ENCODE assay signal across 21 mouse cellular contexts in genomic region chr14:107499563-107499962, GRCm38 (mm10).
A peak's percentile ranks its signal among the peaks of the same experiment; 100 is the strongest.
DNase-seq lines count a peak whose midpoint lies in the region; ATAC-seq and TF ChIP-seq lines count a peak whose summit lies in the region.
"Had no signal": no experiment of that assay in that cellular context is flagged by ENCODE, and none has a peak within 500 bp of the region (broad histone marks: within the 10 kb centered on the region; RNA-seq: fewer than 3 reads in every experiment).

No protein-coding gene starts in this region.

- no peaks in the 10 kb centered on the region for H3K4me1 ChIP-seq in lung, embryonic 14.5 days (ENCODE audit: insufficient read depth)
- H3K4me1 ChIP-seq in lung, embryonic 15.5 days, result no peaks in the 10 kb centered on the region
- H3K4me1 ChIP-seq in lung, adult 2 months (ENCODE audit: control insufficient read depth, insufficient read depth, low read length), result no peaks in the 10 kb centered on the region
- no peaks in the 10 kb centered on the region for H3K4me1 ChIP-seq in lung, embryonic 16.5 days (replicated peaks; ENCODE audit: control insufficient read depth, insufficient read depth, low read length)

- no peak overlapping the region for H3K9ac ChIP-seq in lung, embryonic 14.5 days
- H3K9ac ChIP-seq in lung, embryonic 15.5 days, result no peak overlapping the region
- no peak overlapping the region for H3K9ac ChIP-seq in lung, embryonic 16.5 days (ENCODE audit: low read length)

- H3K27me3 ChIP-seq in lung, embryonic 14.5 days (ENCODE audit: insufficient read depth, low read length), result no peaks in the 10 kb centered on the region
- no peaks in the 10 kb centered on the region for H3K27me3 ChIP-seq in lung, embryonic 15.5 days
- H3K27me3 ChIP-seq in lung, embryonic 16.5 days (ENCODE audit: control insufficient read depth, insufficient read depth, low read depth, low read length), result no peaks in the 10 kb centered on the region
- H3K27me3 ChIP-seq: CH12.LX, Patski had no signal

- H3K4me2 ChIP-seq in lung, embryonic 14.5 days, result no peak overlapping the region
- H3K4me2 ChIP-seq in lung, embryonic 15.5 days, result no peak overlapping the region
- no peak overlapping the region for H3K4me2 ChIP-seq in lung, embryonic 16.5 days (ENCODE audit: low read depth, low read length)

- no peaks in the 10 kb centered on the region for H3K9me3 ChIP-seq in lung, embryonic 14.5 days (ENCODE audit: low read depth, low read length)
- H3K9me3 ChIP-seq in lung, embryonic 15.5 days, result no peaks in the 10 kb centered on the region
- no peaks in the 10 kb centered on the region for H3K9me3 ChIP-seq in lung, embryonic 16.5 days (ENCODE audit: control insufficient read depth, low read length)

- ATAC-seq in lung, embryonic 14.5 days (ENCODE audit: insufficient read depth), result peak; percentile 87; the same call in 1 of the 2 replicates
- peak; percentile 39; the same call in 1 of the 2 replicates for ATAC-seq in lung, embryonic 15.5 days (ENCODE audit: borderline replicate concordance, extremely low read depth, low FRiP score, low TSS enrichment)
- peak; percentile 68 for ATAC-seq in lung, embryonic 16.5 days (ENCODE audit: low read depth)
- ATAC-seq: activated CD4-positive, CD25-positive, alpha-beta regulatory T cell, adult 4 months; CD4-positive, CD25-positive, alpha-beta regulatory T cell, adult 4 months; Patski had no signal

- WGBS in lung, embryonic 14.5 days, result 57% methylated on average over 1 of the region's 1 CpGs
- WGBS in lung, embryonic 15.5 days, result 77% methylated on average over 1 of the region's 1 CpGs
- 53% methylated on average over 1 of the region's 1 CpGs for WGBS in lung, adult 2 months
- 53% methylated on average over 1 of the region's 1 CpGs for WGBS in lung, embryonic 16.5 days

- H3K27ac ChIP-seq in lung, embryonic 14.5 days (ENCODE audit: low read depth), result no peak overlapping the region
- H3K27ac ChIP-seq in lung, embryonic 15.5 days, result no peak overlapping the region
- no peak overlapping the region for H3K27ac ChIP-seq in lung, embryonic 16.5 days (ENCODE audit: low read length)

- no peaks in the 10 kb centered on the region for H3K36me3 ChIP-seq in lung, embryonic 14.5 days (ENCODE audit: insufficient read depth)
- H3K36me3 ChIP-seq in lung, embryonic 15.5 days, result no peaks in the 10 kb centered on the region
- H3K36me3 ChIP-seq in lung, embryonic 16.5 days (ENCODE audit: control insufficient read depth, insufficient read depth, low read length), result no peaks in the 10 kb centered on the region
- H3K36me3 ChIP-seq: G1E had no signal

- no peak overlapping the region for H3K4me3 ChIP-seq in lung, embryonic 14.5 days (ENCODE audit: low read depth, low read length)
- H3K4me3 ChIP-seq in lung, embryonic 15.5 days, result no peak overlapping the region
- no peak overlapping the region for H3K4me3 ChIP-seq in lung, adult 2 months (replicated peaks; ENCODE audit: extremely low read depth, low read depth, low read length)
- H3K4me3 ChIP-seq in lung, embryonic 16.5 days (ENCODE audit: low read length), result no peak overlapping the region

- TF ChIP-seq POLR2A in lung, adult 2 months (IDR thresholded peaks at IDR 0.05; ENCODE audit: borderline replicate concordance, extremely low read depth, low read depth, low read length), result no peak

- peak; percentile 9 for DNase-seq in lung, embryonic 14.5 days
- no peak for DNase-seq in lung, postnatal 4 days
- no peak for DNase-seq in lung, adult 2 months
- DNase-seq in lung, postnatal 14 days, result no peak
- DNase-seq: adrenal gland, adult 2 months; adrenal gland, adult 8-10 months; adrenal gland, postnatal 10 days; adrenal gland, postnatal 14 days; adrenal gland, postnatal 25 days; adrenal gland, postnatal 36 days; B cell, adult 2 months; cerebellum, adult 11 months; cerebellum, adult 11-12 months; cerebellum, adult 18-20 months had no signal

- no peak for TF ChIP-seq CTCF in lung, embryonic 14.5 days (IDR thresholded peaks at IDR 0.05; ENCODE audit: low read depth)
- TF ChIP-seq CTCF in lung, adult 2 months (IDR thresholded peaks at IDR 0.05; ENCODE audit: insufficient read depth, low read length), result no peak
